Mouse (Mus musculus) CH12.LX (cell line): ENCODE results near the gene Zfp790. TPM values are rescaled to one million over a fixed set of nuclear protein-coding genes. Genes with fewer than 3 reads are reported as not detected.

Experiments used
- DNase-seq: peaks from one replicate; pipeline ENCODE4 v3.0.0-alpha.2; 2013; ENCODE audit errors: extremely low read depth
- H3K27ac ChIP-seq: 2 replicates; pipeline ENCODE4 v1.5.1; 2012; ENCODE audit warnings: low read depth, mild to moderate bottlenecking, control low read depth, moderate library complexity; ENCODE audit not compliant: insufficient read depth
- H3K27me3 ChIP-seq: replicated peaks from 2 replicates; pipeline ENCODE3; 2012; ENCODE audit warnings: inconsistent platforms
- H3K36me3 ChIP-seq, 2 experiments: replicated peaks in 1 of 2; 2 replicates each; pipeline versions ENCODE3 to v1.6.1; 2012; ENCODE audit warnings: inconsistent platforms in 1 of 2, low read length in 1 of 2, mild to moderate bottlenecking in 1 of 2, mixed read lengths in 1 of 2, moderate library complexity in 1 of 2; ENCODE audit not compliant: control insufficient read depth in 1 of 2, insufficient read depth in 1 of 2
- H3K4me1 ChIP-seq, 2 experiments: 2 replicates each; pipeline ENCODE4 v1.6.1; 2012; ENCODE audit warnings: inconsistent platforms in 1 of 2, moderate library complexity in 1 of 2; ENCODE audit not compliant: insufficient read depth in 2 of 2, control insufficient read depth in 1 of 2
- H3K4me2 ChIP-seq: 2 replicates; pipeline ENCODE4 v1.6.1; 2012; ENCODE audit warnings: low read depth, mild to moderate bottlenecking, control low read depth; ENCODE audit not compliant: poor library complexity, insufficient read depth, severe bottlenecking
- H3K4me3 ChIP-seq, 3 experiments: fragments of 150-350 bp in 1 of 3; sonication (generic) in 1 of 3; replicated peaks in 1 of 3; 2 replicates each; pipeline versions ENCODE3 to v1.5.1; 2011 to 2012; ENCODE audit warnings: low read depth in 2 of 3, low read length in 2 of 3, mild to moderate bottlenecking in 2 of 3, moderate library complexity in 2 of 3, control low read depth in 1 of 3, improper control_type of control experiment in 1 of 3, inconsistent platforms in 1 of 3, mixed read lengths in 1 of 3; ENCODE audit not compliant: poor library complexity in 1 of 3
- H3K79me2 ChIP-seq: replicated peaks from 2 replicates; pipeline ENCODE4 v1.6.1; 2012; ENCODE audit warnings: mild to moderate bottlenecking, moderate library complexity; ENCODE audit not compliant: control insufficient read depth, poor library complexity, insufficient read depth, severe bottlenecking; ENCODE audit errors: extremely low read depth
- H3K9ac ChIP-seq: 2 replicates; pipeline ENCODE4 v1.6.1; 2012; ENCODE audit warnings: low read depth, mild to moderate bottlenecking, control low read depth, moderate library complexity; ENCODE audit not compliant: insufficient read depth
- H3K9me3 ChIP-seq: replicated peaks from 2 replicates; pipeline ENCODE3; 2012; ENCODE audit warnings: low read length, inconsistent platforms, mixed read lengths
- BHLHE40 ChIP-seq: IDR thresholded peaks from 2 replicates; pipeline ENCODE4 v1.6.1; 2011; ENCODE audit warnings: mild to moderate bottlenecking, low read depth, low read length, improper control_type of control experiment
- CHD1 ChIP-seq: IDR thresholded peaks from 2 replicates; pipeline ENCODE4 v1.6.1; 2012; ENCODE audit warnings: low read depth, low read length, improper control_type of control experiment, inconsistent platforms
- CHD2 ChIP-seq: IDR thresholded peaks from 2 replicates; pipeline ENCODE4 v1.6.1; 2011; ENCODE audit warnings: low read length, improper control_type of control experiment
- E2F4 ChIP-seq: IDR thresholded peaks from 2 replicates; pipeline ENCODE4 v1.6.1; 2011; ENCODE audit warnings: low read depth, low read length, improper control_type of control experiment; ENCODE audit not compliant: insufficient replicate concordance
- ELF1 ChIP-seq: IDR thresholded peaks from 2 replicates; pipeline ENCODE4 v1.6.1; 2014; ENCODE audit warnings: low read depth, mild to moderate bottlenecking, inconsistent platforms, low read length, improper control_type of control experiment
- EP300 ChIP-seq: IDR thresholded peaks from 2 replicates; pipeline ENCODE4 v1.6.1; 2011; ENCODE audit warnings: low read length, improper control_type of control experiment
- ETS1 ChIP-seq: conservative IDR thresholded peaks from 2 replicates; pipeline ENCODE4 v1.6.1; 2012; ENCODE audit warnings: low read depth, mild to moderate bottlenecking, inconsistent platforms, low read length, improper control_type of control experiment, moderate library complexity
- HCFC1 ChIP-seq: IDR thresholded peaks from 2 replicates; pipeline ENCODE4 v1.6.1; 2012; ENCODE audit warnings: low read depth, mild to moderate bottlenecking, inconsistent platforms, low read length, improper control_type of control experiment
- IRF4 ChIP-seq: IDR thresholded peaks from 2 replicates; pipeline ENCODE4 v1.6.1; 2014; ENCODE audit warnings: low read depth, mild to moderate bottlenecking, inconsistent platforms, low read length, improper control_type of control experiment
- JUN ChIP-seq: IDR thresholded peaks from 2 replicates; pipeline ENCODE4 v1.6.1; 2011; ENCODE audit warnings: low read depth, mild to moderate bottlenecking, low read length, improper control_type of control experiment, moderate library complexity; ENCODE audit not compliant: insufficient read depth
- JUND ChIP-seq: conservative IDR thresholded peaks from 2 replicates; pipeline ENCODE4 v1.6.1; 2011; ENCODE audit warnings: low read depth, low read length, improper control_type of control experiment
- KAT2A ChIP-seq: IDR thresholded peaks from 2 replicates; pipeline ENCODE4 v1.6.1; 2012; ENCODE audit warnings: low read length, improper control_type of control experiment, inconsistent platforms; ENCODE audit not compliant: insufficient replicate concordance
- MAFK ChIP-seq: IDR thresholded peaks from 2 replicates; pipeline ENCODE4 v1.6.1; 2011; ENCODE audit warnings: low read length, improper control_type of control experiment; ENCODE audit not compliant: insufficient replicate concordance
- MAX ChIP-seq: IDR thresholded peaks from 2 replicates; pipeline ENCODE4 v1.6.1; 2011; ENCODE audit warnings: low read length, improper control_type of control experiment
- MAZ ChIP-seq: IDR thresholded peaks from 2 replicates; pipeline ENCODE4 v1.6.1; 2012; ENCODE audit warnings: low read depth, mild to moderate bottlenecking, inconsistent platforms, low read length, improper control_type of control experiment, moderate library complexity
- MEF2A ChIP-seq: IDR thresholded peaks from 2 replicates; pipeline ENCODE4 v1.6.1; 2014; ENCODE audit warnings: low read depth, mild to moderate bottlenecking, inconsistent platforms, low read length, improper control_type of control experiment, borderline replicate concordance
- MXI1 ChIP-seq: IDR thresholded peaks from 2 replicates; pipeline ENCODE4 v1.6.1; 2011; ENCODE audit warnings: mild to moderate bottlenecking, low read depth, low read length, improper control_type of control experiment
- MYC ChIP-seq: IDR thresholded peaks from 2 replicates; pipeline ENCODE4 v1.6.1; 2011; ENCODE audit warnings: low read depth, mild to moderate bottlenecking, improper control_type of control experiment, low read length
- NELFE ChIP-seq: IDR thresholded peaks from 2 replicates; pipeline ENCODE4 v1.6.1; 2011; ENCODE audit warnings: low read depth, low read length, improper control_type of control experiment
- NRF1 ChIP-seq: IDR thresholded peaks from 2 replicates; pipeline ENCODE4 v1.6.1; 2014; ENCODE audit warnings: low read depth, mild to moderate bottlenecking, inconsistent platforms, low read length, improper control_type of control experiment, moderate library complexity
- PAX5 ChIP-seq: IDR thresholded peaks from 2 replicates; pipeline ENCODE4 v1.6.1; 2012; ENCODE audit warnings: low read length, inconsistent platforms, mixed read lengths
- POLR2AphosphoS2 ChIP-seq: IDR thresholded peaks from 2 replicates; pipeline ENCODE4 v1.6.1; 2011; ENCODE audit warnings: low read depth, low read length, improper control_type of control experiment
- SIN3A ChIP-seq: IDR thresholded peaks from 2 replicates; pipeline ENCODE4 v1.6.1; 2012; ENCODE audit warnings: low read length, improper control_type of control experiment, inconsistent platforms
- SMC3 ChIP-seq: IDR thresholded peaks from 2 replicates; pipeline ENCODE4 v1.6.1; 2011; ENCODE audit warnings: low read depth, low read length, improper control_type of control experiment
- TCF12 ChIP-seq: IDR thresholded peaks from 2 replicates; pipeline ENCODE4 v1.6.1; 2014; ENCODE audit warnings: low read depth, mild to moderate bottlenecking, inconsistent platforms, low read length, improper control_type of control experiment
- USF1 ChIP-seq: IDR thresholded peaks from 2 replicates; pipeline ENCODE4 v1.6.1; 2014; ENCODE audit warnings: low read depth, mild to moderate bottlenecking, inconsistent platforms, low read length, improper control_type of control experiment
- USF2 ChIP-seq: conservative IDR thresholded peaks from 2 replicates; pipeline ENCODE4 v1.6.1; 2011; ENCODE audit warnings: low read depth, low read length, improper control_type of control experiment
- ZC3H11A ChIP-seq: IDR thresholded peaks from 2 replicates; pipeline ENCODE4 v1.6.1; 2012; ENCODE audit warnings: low read depth, mild to moderate bottlenecking, inconsistent platforms, low read length, improper control_type of control experiment
- ZKSCAN1 ChIP-seq: IDR thresholded peaks from 2 replicates; pipeline ENCODE4 v1.6.1; 2012; ENCODE audit warnings: low read depth, inconsistent platforms, low read length, improper control_type of control experiment, borderline replicate concordance
- ZMIZ1 ChIP-seq: IDR thresholded peaks from 2 replicates; pipeline ENCODE4 v1.6.1; 2012; ENCODE audit warnings: low read depth, mild to moderate bottlenecking, inconsistent platforms, low read length, improper control_type of control experiment
- ZNF384 ChIP-seq: IDR thresholded peaks from 2 replicates; pipeline ENCODE4 v1.6.1; 2012; ENCODE audit warnings: low read depth, low read length, improper control_type of control experiment, inconsistent platforms
- dilution Hi-C: fragments of 300-500 bp; cut with MboI; formaldehyde crosslinking; loops from 2 replicates; pipeline ENCODE4 v1.14.3; 2020; ENCODE audit warnings: low sequenced_read_pairs; ENCODE audit not compliant: extremely low pct_unique_long_range_greater_than_20kb, extremely low pct_ligation_motif_present
- in situ Hi-C: fragments of 300-500 bp; cut with MboI; formaldehyde crosslinking; loops from 3 replicates; pipeline ENCODE4 v1.14.3; 2019; ENCODE audit warnings: low sequenced_read_pairs, low pct_ligation_motif_present, low pct_unique_long_range_greater_than_20kb, mixed read lengths
- polyA plus RNA-seq: library from polyadenylated mRNA; unstranded; fragments of >175 nt; gene quantifications from 2 replicates; pipeline ENCODE4 v1.2.1, GENCODE M21; 2012; ENCODE audit warnings: low read depth; ENCODE audit not compliant: insufficient read length
- total RNA-seq, 2 experiments: library from RNA; depleted of rRNA; stranded (reverse); fragments of 300-350 nt in 1 of 2; fragments of >200 nt in 1 of 2; gene quantifications; 2 replicates each; pipeline ENCODE4 v1.2.3; 2012 to 2014

Zfp790 gene
- total and polyA plus RNA-seq, 3 experiments: 4.6 to 7.6 (median 5.8) TPM

DNA sequence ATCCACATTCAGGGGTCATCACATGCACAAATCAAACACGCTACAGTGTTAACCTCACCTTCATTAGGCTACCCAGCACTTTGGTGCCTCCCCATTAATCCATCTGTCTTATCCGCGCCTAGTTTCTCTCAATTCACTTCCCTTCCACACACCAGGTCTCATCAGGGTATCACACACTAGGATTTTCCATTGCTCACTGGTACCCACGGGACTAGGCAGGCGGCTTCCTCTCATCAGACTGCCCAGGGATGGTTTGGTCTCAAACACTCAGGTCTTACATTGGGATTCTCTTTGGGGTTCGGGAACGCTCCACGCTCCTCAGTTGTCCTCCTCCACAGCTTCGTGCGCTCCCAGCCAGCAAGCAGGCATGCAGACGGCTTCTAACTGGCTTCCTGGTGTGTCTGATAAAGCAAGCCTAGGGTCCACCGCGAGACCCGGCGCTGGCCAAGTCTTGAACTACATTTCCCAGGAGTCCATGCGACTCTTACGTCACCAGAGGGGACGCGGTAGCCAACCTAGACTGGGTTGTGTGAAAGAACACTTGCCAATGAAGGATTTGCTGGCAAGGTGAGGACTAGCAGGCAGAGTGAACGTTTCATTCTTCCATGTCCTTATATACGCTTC lies 37.4 kb downstream of the Zfp790 start, which contains the start of gene Zfp940 (continued):
- TF ChIP-seq MAX (0 out of 2 replicates have a peak, but pooled peaks have one; percentile 15), ZMIZ1 (peak; percentile 24; the same call in 1 of the 2 replicates), SMC3 (no peak), ZKSCAN1 (no peak), MEF2A (0 out of 2 replicates have a peak, but pooled peaks have one; percentile 14), JUN (no peak), MYC (peak; percentile 58; the same call in 1 of the 2 replicates), MAZ (no peak), BHLHE40 (peak; percentile 15; the same call in 1 of the 2 replicates)

DNA sequence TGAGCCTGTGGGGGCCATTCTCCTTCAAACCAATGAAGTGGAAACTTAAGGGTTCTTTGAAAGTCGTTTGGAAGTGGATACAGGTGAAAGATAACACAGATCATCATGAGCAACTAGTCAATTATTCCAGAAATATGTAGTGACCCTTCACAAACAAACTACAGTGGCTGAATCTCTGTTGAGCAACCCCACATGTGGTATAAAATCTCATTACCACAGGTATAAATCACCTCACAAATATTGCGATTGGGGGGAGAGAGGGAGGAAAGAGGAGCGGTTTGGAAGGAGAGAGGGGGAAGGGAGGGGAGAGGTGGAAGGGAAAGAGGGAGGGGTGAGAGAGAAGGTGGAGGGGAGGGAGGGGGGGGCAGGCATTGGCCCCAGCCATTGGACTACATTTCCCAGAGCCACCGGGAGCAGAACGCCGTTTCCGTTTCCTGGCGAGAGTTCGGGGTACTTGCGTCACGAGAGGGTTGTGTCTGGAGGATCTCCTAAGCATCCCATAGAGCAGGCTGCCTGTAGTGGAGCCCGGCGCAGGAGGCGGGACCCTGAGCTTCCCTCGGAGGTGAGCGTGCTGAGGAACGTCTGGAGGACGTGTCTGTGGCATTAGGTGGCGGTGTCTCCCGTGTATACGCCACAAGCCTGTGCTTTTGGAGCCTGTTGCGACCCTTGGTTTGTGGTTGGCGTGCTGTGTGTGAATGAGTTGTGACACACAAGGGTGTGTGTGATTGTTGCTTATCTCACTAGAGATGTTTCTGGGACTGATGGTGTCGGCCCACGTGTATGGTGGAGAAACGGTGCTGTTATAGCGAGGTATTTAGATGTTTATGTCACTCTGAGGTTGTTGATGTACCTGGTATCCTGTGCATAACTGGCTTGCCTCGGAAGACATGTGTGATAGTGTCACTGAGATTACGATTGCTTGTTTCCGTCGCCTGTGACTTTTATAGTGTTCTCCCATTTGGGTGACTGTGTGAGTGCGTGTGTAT lies 43.9 kb downstream of the Zfp790 start, which contains the start of gene Zfp420:
TSS of gene Zfp420 (plus strand) at position 448 of the 986 bp plus-strand sequence.
- Histone ChIP-seq H3K36me3 (peaks cover 2 to 14% of the 10 kb centered on the region in 2 experiments), H3K9me3 (peaks cover 5% of the 10 kb centered on the region), H3K79me2 (no peaks in the 10 kb centered on the region), H3K4me1 (peaks cover 0 to 16% of the 10 kb centered on the region in 2 experiments; a peak in 2 of 4 replicates), H3K27ac (0 out of 2 replicates have a peak within 1 kb of the TSS, but pooled peaks have one; percentile 1), H3K4me2 (peak within 1 kb of the TSS; percentile 65), H3K9ac (peak within 1 kb of the TSS; percentile 43), H3K4me3 (peak within 1 kb of the TSS; percentile 66 to 93 (median 78)), H3K27me3 (no peaks in the 10 kb centered on the region)
- in situ Hi-C loops: no loop called here
- dilution Hi-C loops: no loop called here
- DNase-seq: peak; percentile 93
- TF ChIP-seq EP300: no peak
- TF ChIP-seq HCFC1: peak; percentile 99
- TF ChIP-seq ZMIZ1: peak; percentile 63; the same call in 1 of the 2 replicates
- TF ChIP-seq NELFE: peak; percentile 68; the same call in 1 of the 2 replicates
- no peak for TF ChIP-seq PAX5
- TF ChIP-seq MXI1: peak; percentile 80
- no peak for TF ChIP-seq USF2
- TF ChIP-seq CHD1: no peak
- TF ChIP-seq ELF1: peak; percentile 69
- TF ChIP-seq ZNF384: no peak
- TF ChIP-seq SIN3A: peak; percentile 71
- TF ChIP-seq POLR2AphosphoS2: no peak
- peak; percentile 55; the same call in 1 of the 2 replicates for TF ChIP-seq NRF1
- peak; percentile 93; the same call in 1 of the 2 replicates for TF ChIP-seq KAT2A
- no peak; the same call in none of the 2 replicates for TF ChIP-seq MAZ
- TF ChIP-seq MEF2A: no peak
- TF ChIP-seq SMC3: peak; percentile 8; the same call in 1 of the 2 replicates
- no peak for TF ChIP-seq E2F4
- no peak for TF ChIP-seq IRF4
- no peak for TF ChIP-seq ZC3H11A
- TF ChIP-seq JUND: no peak
- TF ChIP-seq TCF12: peak; percentile 64; the same call in 1 of the 2 replicates
- TF ChIP-seq CHD2: peak; percentile 70; the same call in 1 of the 2 replicates
- peak; percentile 40; the same call in 1 of the 2 replicates for TF ChIP-seq BHLHE40
- TF ChIP-seq MYC: peak; percentile 76
- TF ChIP-seq MAFK: no peak
- TF ChIP-seq USF1: no peak
- TF ChIP-seq ETS1: 0 out of 2 replicates have a peak, but pooled peaks have one; percentile 5
- peak; percentile 51; the same call in 1 of the 2 replicates for TF ChIP-seq MAX
